Mouse (Mus musculus) embryonic fibroblast, embryonic 13.5 days (primary cell): Measurements from ENCODE around the gene Frmd4b.

Source experiments
- CTCF ChIP-seq: IDR thresholded peaks from 2 replicates; pipeline ENCODE4 v1.5.1; 2011; ENCODE audit warnings: mild to moderate bottlenecking, control low read depth, low read length, moderate library complexity, borderline replicate concordance; ENCODE audit not compliant: insufficient read depth
- POLR2A ChIP-seq: IDR thresholded peaks from 2 replicates; pipeline ENCODE4 v1.6.1; 2011; ENCODE audit warnings: low read depth, mild to moderate bottlenecking, control low read depth, low read length, moderate library complexity

- TF ChIP-seq CTCF (no peak), POLR2A (no peak)
These were observed 30.7 kb downstream of the Frmd4b start for GRCm38 (mm10) chr6:97586606-97587005.
